Mouse (Mus musculus): ENCODE results near the gene Cd84.

The Cd84 gene

DNA sequence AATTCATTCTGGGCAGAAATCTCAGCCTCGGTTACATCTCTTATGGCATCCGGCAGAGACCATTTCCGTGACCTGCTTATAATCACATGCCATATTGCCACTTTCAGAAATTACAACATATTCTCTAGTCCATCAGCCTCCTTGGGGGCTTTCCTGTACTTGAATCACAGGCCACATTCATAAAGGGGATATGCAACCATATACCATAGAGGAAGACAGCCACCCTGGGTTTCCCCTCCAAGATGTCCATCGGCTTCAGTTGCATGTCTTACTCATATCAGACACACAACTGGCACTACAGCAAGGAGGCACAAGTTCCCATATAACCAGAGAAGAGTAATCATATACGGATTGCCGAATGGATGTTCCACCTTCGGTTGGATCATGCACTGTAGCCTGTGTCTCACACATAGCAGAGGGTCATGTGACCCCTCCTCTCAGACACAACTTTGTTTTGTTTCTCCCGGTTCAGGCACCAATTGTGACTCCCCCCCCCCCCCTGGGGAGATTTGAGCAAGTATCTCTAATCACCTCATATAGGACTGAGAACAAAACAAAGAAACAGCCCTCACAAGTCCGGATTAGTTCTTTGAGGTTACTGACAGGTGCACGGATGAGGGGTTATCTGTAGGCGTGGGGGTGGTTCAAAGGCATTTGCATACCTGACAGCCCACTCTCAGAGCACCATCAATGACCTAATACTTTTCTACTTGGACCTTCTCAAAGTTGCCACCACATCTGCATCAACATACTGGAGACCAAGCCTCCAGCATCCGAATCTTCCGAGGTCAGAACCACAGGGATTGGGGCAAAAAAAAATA lies 76.4 kb downstream of the Cd84 start:
- no peak for DNase-seq (ENCODE audit: extremely low read depth, low read depth)

DNA sequence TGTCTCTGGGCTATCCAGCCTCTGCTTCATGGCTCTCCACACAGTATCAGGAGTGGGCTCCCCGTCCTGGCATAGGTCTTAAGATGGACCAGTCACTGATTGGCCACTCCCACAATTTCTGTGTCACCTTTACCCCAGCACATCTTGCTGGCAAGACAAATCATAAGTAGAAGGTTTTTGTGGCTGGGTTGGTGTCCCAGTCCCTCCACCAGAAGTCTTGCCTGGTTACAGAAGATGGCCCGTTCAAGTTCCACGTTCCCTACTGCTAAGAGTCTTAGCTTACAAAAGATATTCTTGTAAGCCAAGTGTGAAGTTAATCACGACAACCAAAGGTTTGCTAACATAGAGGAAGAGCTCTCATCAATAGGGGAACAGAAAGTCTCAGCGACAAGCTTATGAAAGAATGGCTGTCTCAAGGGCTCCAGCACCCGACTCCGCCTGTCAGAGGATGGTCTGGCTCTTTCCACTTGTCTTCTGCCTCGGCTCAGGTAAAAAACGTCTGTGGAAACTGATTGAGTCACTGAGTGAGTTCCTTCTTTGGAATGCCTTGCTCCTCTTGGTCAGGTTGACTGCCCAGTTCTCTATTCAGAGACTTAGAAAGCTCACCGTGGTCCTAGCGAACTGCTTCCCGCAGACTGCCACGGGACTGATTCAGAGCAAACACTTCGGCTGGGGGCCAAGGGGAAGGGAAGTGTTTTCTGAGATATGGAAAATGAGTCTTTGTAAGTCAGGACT lies 78.0 kb downstream of the Cd84 start, which contains the start of gene Slamf6:
Gene Slamf6 (plus strand): TSS at position 211 of the 735 bp plus-strand sequence.
- peak; percentile 45 for DNase-seq (ENCODE audit: extremely low read depth, low read depth)

DNA sequence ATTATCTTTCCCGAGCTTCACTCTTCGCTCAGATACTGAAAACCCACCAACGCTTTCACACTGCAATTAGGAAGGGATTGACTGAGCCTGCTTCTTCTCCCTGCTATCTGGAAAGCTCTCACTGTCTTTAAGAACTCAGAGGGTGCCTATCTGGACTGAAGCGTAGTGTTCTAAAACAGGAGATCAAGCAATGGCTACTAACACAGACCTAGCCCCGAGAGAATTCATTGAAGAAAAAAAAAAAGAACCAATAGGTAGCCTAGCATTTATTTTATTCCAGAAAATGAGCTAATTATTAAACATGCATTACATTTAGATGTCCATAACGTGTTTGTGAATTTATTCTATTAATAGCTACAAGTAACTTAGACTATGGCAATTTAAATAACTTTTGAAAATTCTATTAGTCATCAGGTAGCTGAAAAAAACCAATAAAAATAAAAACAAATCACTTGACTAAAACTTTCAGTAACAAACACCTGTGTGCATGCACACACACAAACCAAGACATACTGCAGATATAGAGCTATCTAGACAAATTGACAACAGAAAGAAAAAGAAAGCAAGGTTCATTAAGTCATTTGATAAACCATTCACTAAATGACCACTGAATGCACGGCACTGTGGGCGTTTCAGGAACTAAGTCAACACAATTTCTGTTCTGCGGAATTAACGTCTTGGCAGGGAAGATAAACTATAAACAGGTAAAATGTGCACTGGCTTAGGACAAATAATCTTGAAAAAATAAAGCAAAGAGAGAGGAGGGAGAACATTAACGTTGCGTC lies 78.8 kb downstream of the Cd84 start:
- DNase-seq (ENCODE audit: extremely low read depth, low read depth), result peak; percentile 31

- DNase-seq (ENCODE audit: extremely low read depth, low read depth), result no peak
These were observed 79.7 kb downstream of the Cd84 start for GRCm38 (mm10) chr1:171919193-171919592.

- DNase-seq (ENCODE audit: extremely low read depth, low read depth), result no peak
These were observed 80.5 kb downstream of the Cd84 start for GRCm38 (mm10) chr1:171919901-171920510.

- peak; percentile 84 for DNase-seq (ENCODE audit: extremely low read depth, low read depth)
These were observed 81.6 kb downstream of the Cd84 start for GRCm38 (mm10) chr1:171920989-171921621.

- no peak for DNase-seq (ENCODE audit: extremely low read depth, low read depth)
These were observed 82.1 kb downstream of the Cd84 start for GRCm38 (mm10) chr1:171921641-171922040.

DNA sequence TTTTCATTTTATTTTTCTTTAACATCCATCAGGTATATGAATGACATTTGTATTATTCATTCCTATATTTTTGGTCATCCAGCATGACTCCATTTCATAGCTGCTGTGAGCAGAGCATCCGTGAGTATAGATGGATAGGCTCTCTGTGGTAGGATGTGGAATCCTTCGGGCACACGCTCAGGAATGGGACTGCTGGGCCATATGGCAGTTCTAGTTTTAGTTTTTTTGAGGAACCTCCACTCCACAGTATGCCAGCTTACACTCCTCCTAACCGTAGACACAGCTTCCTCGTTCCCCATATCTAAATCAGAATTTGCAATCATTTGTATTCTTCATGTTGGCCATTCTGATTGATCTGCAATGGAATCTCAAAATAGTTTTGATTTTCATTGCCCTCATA lies 83.3 kb downstream of the Cd84 start:
- no peak for DNase-seq (ENCODE audit: extremely low read depth, low read depth)

GRCm38 (mm10) chr1:171924900-171925299 lies 85.4 kb downstream of the Cd84 start:
- DNase-seq (ENCODE audit: extremely low read depth, low read depth), result no peak

- DNase-seq (ENCODE audit: extremely low read depth, low read depth), result no peak
These were observed 94.4 kb downstream of the Cd84 start for GRCm38 (mm10) chr1:171933851-171934250.

DNA sequence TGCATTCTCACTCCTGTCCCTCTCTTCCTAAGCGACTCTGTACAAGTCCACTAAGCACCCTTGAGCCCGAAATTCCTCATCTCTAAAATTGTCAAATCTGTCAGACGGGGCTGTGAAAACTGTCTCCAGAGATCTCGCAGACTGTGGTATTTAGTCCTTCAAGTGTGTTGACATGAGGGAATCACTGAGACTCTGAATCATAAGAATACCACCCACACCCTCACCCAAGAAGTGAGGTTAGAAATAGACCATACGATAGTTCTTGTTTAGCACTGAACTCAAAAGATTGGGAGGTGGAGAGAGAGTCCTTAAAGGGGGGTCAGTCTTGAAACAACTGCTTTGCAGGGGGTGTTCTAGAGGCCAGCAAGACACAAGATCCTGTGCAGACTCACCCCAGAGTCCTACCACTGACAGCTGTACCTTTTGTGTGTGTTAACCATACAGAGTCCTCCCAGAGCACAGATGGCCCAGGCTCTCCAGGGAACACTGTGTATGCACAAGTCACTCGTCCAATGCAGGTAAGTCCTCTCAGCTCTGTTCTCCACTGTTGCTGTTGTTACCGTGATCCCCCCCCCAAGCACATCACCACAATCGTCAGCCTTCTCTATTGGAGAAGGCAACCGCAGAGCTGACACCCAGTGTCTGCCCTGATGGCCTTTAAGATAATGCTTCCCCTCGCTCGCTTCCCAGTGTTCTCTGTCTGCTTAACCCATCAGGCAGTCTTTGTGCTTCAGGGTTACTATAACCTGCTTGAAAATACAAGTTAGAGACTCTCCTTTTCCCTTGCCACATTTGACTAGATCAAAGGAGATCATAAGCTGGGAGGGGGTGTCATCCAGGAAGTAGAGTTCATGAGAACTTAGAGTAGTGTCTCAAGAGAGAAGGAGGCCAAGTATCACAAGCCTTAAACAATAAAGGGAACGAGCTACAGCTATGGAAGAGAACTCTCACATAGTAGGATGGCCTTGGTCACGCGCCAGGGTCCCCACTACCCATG lies 99.8 kb downstream of the Cd84 start:
- no peak for DNase-seq (ENCODE audit: extremely low read depth, low read depth)

All from MEL-GATA-1-ER (cell line).